Mouse (Mus musculus): Measurements from ENCODE around the gene Tmem63c.

DNA sequence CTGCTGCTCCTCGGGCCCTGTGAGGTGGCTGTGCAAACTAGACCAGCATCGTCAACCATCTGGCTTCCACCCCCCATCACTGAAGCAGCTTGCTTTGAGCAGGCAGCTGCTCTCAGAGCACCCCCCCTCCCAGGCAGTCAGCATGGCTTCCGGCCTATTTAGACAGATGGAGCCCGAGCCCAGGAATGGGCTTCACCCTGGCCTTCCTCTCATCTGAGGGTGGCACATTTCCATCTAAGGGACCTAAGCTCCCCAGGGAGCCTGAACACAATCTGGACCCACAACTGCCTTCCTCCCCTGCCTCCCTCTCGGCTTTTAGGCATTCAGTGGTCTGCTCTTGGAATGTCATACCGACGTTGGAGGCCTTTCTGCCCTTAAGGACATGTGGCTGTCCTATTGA is 22.1 kb downstream of the Tmem63c start:
- TF ChIP-seq CTCF (IDR thresholded peaks at IDR 0.05) (no peak), EP300 (IDR thresholded peaks at IDR 0.05) (no peak)
